Mouse (Mus musculus) brain, embryonic 14.5 days (tissue): ENCODE measurements around the gene Sipa1l3.

Source experiments
- CTCF ChIP-seq: fragments of 200-500 bp; IDR thresholded peaks from 2 replicates; pipeline ENCODE4 v1.5.1; 2012; ENCODE audit warnings: inconsistent platforms, mild to moderate bottlenecking, moderate library complexity, borderline replicate concordance; ENCODE audit not compliant: insufficient read depth, insufficient read length; ENCODE audit errors: extremely low read depth
- POLR2A ChIP-seq: fragments of 200-500 bp; IDR thresholded peaks from 2 replicates; pipeline ENCODE4 v1.6.1; 2012; ENCODE audit warnings: mild to moderate bottlenecking, inconsistent platforms, borderline replicate concordance; ENCODE audit not compliant: poor library complexity, insufficient read depth, insufficient read length, severe bottlenecking; ENCODE audit errors: extremely low read depth

DNA sequence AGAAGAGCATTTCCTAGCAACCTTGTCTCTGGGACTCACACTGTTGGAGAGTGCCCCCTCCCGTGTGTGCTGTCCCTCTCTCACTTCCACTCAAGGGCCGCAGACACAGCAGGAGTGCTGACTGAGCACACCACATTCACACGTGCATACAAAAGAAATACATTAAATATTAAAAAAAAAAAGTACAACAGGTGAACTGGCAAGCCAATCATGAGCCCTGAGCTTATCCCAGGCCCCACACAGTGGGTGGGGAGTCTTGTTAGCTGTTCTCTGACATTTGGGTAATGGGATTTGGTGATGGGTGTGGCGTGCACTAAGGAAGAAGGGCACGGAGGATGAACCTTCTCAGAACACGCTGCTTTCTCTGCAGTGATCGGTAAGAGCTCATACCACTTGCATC, 215.8 kb downstream of the Sipa1l3 start:
- TF ChIP-seq CTCF (no peak), POLR2A (no peak)
